Mouse (Mus musculus) common myeloid progenitor, adult 5-6 weeks (primary cell): ENCODE results near the gene Tomm34. TPM values are rescaled to one million over a fixed set of nuclear protein-coding genes. Genes with fewer than 3 reads are reported as not detected.
A peak's percentile ranks its signal among the peaks of the same experiment; 100 is the strongest.
"Not testable (repeated sequence)": the region's sequence is repeated elsewhere in the genome, so short reads cannot be mapped to it uniquely, and the experiment has no call there.

Experiments used
- ATAC-seq: replicated peaks from 2 replicates; pipeline ENCODE4 v1.8.0; 2016; ENCODE audit warnings: low read depth, mild to moderate bottlenecking, moderate TSS enrichment, inconsistent platforms; ENCODE audit not compliant: poor library complexity, severe bottlenecking
- total RNA-seq: library from RNA; stranded (forward); fragments of 200-1000, 187-1606 nt; gene quantifications from 2 replicates; pipeline ENCODE4 v1.2.3, GENCODE M21; 2017

The Tomm34 gene
- total RNA-seq, 1 experiment from 2014 or later: 40.4 TPM

GRCm38 (mm10) chr2:164077875-164078274 is 6.9 kb upstream of the Tomm34 start:
- ATAC-seq: no peak

DNA sequence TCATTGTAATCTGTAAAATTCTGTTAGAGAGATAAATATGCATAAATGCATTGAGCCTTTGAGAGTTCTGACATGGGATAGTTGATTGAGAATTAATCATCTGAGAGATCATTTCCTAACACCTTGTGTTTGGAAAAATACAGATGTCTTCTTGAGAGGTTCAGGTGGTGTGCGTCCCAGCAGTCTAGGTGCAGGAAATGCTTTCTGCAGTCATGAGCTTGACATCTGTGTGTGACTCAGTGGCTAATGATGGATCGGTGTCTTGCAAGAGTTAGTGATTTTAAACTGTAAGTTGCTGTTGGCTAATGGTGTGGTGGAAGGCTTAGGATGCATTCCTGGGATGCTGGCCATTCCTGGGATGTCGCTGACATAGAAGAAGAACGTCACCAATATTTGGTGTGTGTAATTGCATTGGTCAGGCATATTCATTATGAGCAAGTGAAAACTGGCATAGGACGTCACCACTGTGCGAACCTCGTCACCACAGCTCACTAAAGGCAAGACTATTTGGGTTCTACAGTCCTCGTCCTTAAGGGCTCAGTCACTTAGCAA is 6.0 kb upstream of the Tomm34 start:
- no peak for ATAC-seq

GRCm38 (mm10) chr2:164075088-164075487 is 4.1 kb upstream of the Tomm34 start:
- 0 out of 2 replicates have a peak, but pooled peaks have one; percentile 4 for ATAC-seq

GRCm38 (mm10) chr2:164073918-164074578 is 3.1 kb upstream of the Tomm34 start:
- peak; percentile 74 for ATAC-seq

DNA sequence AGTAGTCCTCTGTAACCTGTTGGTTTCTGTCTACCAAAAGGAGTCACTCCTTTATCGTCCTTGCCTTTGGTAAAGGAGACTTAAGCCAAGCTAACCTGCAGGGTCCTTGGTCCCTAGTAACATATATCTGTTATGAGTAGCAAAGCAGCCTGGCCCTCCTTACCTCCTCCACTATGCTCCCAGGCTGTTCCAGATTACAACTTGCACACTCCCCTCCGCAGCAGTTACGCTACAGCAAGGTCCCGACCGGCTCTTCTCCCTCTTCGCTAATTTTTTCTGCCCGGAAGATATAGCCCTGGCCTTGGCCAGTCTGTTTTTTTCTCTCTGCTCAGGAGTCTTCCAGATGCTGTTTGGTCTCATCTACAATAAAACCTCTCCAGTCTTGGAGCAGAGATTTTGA is 2.2 kb upstream of the Tomm34 start:
- no peak for ATAC-seq

- no peak for ATAC-seq
Observed at GRCm38 (mm10) chr2:164072109-164072508, 1.1 kb upstream of the Tomm34 start.

- not testable (repeated sequence) for ATAC-seq
Observed at GRCm38 (mm10) chr2:164071437-164071820, 460 bp upstream of the Tomm34 start.

DNA sequence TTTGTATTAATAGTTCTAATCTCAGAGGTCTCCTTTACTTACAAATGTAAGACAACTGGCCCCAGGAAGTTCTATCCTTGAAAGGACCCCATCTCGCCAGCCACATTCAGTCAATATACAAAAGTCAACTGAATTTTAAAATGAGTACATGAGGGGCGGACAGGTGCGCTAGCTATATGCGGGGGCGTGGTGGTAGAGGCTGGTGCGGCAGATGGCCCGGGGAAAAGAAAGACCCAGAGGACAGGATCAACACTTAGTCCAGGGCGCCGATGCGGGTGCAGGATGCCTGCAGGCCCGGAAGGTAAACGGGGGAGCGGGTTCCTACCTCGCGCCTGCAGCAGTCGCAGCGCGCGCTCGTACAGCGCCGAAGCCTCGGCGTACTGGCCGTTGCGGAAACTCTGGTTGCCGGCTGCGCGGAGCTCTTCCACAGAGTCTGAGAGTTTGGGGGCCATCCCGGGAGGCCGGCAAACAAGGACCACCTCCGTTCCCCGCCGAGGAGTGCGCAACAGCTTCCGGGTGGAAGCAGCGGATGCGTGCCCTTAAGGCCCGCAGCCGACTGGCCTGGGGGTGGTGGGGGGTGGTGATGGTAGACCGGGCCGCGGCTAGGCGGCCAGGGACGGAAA is 716 bp downstream of the Tomm34 start, which contains the start of gene Stk4:
Gene Stk4, plus strand, starts transcription at position 181 of the 623 bp plus-strand sequence.
- no peak for ATAC-seq

GRCm38 (mm10) chr2:164059634-164060235 is 11.2 kb downstream of the Tomm34 start:
- ATAC-seq: no peak

DNA sequence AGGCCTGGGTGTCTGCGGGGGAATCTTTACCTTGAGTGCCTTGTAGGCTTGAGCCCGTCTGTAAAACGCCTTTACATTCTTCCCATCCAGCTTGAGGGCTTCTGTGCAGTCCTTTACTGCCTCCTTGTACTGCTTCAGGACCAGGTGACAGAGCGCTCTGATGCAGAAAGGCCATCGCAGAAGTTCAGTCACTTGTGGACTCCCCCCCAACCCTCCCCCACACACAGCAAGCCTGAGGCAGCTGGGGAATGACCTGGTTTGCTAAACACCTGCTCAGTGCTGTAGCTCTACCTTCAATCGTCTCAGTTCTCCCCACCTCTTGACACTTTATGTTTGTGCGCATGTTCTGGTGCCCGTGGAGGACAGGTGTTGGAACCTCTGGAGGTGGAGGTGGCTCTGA is 16.3 kb downstream of the Tomm34 start:
- ATAC-seq: no peak

DNA sequence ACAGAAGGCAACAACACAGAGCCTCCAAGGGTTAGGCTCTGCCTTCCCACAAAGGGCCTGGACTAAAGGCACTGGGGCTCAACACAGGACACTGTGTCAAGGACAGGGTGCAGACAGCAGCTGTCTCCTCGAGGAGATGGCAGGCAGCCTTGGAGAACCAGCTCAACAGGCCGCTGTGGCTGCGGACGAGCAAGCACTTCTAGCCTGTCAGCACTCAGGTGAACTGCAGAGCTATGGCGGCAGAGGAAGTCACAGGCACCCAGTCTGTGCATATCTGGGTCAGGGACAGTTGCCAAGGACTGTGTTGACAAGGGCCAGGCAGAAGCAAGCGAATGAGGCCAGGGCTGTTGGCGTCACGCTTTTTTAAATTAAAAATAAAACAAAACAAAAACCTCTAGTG is 17.2 kb downstream of the Tomm34 start:
- ATAC-seq: no peak

- ATAC-seq: peak; percentile 63
Observed at GRCm38 (mm10) chr2:164047197-164047690, 23.7 kb downstream of the Tomm34 start.

- no peak for ATAC-seq
Observed at GRCm38 (mm10) chr2:164041523-164041922, 29.4 kb downstream of the Tomm34 start.

GRCm38 (mm10) chr2:164040949-164041348 is 30.0 kb downstream of the Tomm34 start:
- ATAC-seq: peak; percentile 40

- ATAC-seq: no peak
Observed at GRCm38 (mm10) chr2:164038407-164039028, 32.5 kb downstream of the Tomm34 start.

DNA sequence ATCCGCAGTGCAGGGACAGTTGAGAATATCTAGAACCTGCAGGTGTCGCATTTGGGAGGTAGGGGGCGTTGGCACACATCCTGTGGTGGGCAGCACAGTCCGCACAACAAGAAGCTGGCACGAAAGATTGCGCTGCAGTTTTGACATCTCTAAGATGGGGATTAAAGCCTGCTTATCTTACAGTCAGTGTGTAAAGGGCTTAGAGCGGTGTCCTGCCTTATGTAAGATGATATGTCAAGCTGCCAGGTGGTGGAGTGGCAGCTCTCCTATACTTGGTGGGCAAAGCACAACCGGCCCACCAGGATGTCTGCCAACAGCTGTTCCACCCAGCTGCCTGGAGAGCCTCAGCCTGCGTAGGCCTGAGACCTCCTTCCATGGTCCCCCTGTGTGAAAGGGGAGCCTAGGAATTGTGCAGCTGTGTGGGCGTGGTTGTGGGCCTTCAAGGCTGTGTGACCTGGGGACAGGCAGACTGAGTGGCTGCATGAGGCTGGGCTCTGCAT is 34.4 kb downstream of the Tomm34 start:
- peak; percentile 81 for ATAC-seq

DNA sequence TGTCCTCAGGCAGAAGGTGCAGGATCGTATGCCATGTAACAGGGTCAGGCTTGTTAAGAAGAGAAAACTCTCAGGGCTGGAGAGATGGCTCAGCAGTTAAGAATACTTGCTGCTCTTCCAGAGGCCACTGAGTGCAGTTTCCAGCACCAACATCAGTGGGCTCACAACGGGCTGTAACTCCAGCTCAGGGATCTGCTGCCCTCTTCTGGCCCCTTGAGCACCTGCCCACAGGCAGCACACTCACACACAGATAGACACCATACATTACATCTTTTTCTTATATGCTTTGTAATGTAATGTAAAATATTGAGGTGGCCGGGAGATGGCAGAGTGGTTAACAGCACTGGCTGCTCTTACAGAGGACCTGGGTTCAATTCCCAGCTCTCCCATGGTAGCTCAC is 38.0 kb downstream of the Tomm34 start:
- ATAC-seq: no peak

- no peak for ATAC-seq
Observed at GRCm38 (mm10) chr2:164031147-164031546, 39.8 kb downstream of the Tomm34 start.

DNA sequence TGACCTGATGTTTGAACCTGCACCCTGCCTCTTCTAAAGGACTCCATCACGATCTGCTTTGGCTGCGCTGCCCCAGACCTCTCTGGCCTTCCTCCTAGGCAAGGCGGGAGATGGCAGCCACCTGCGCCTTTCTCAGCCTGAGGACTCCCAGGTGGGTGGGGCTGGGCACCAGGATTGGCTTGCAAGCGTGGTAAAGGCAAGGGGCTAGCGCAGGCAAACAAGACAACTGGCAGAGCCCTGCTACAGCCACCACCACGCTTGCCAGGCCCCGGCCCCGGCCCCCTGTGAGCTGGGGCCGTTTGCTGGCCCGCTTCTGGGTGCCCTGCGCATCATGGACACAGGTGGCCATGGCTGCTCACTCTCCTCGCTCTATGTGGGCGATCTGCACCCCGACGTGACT is 45.8 kb downstream of the Tomm34 start, which contains the start of gene Pabpc1l:
Gene Pabpc1l, plus strand, starts transcription at position 301 of the 400 bp plus-strand sequence.
- no peak for ATAC-seq

- ATAC-seq: no peak
Observed at GRCm38 (mm10) chr2:164022104-164022503, 48.9 kb downstream of the Tomm34 start.
